Mouse (Mus musculus): Measurements from ENCODE around the gene Pard3. TPM values are rescaled to one million over a fixed set of nuclear protein-coding genes. Genes with fewer than 3 reads are reported as not detected.

Pard3 gene
- polyA plus RNA-seq, 1 experiment from 2014 or later, result 21.0 TPM

GRCm38 (mm10) chr8:127535192-127535845 is 471.6 kb downstream of the Pard3 start:
- no peak overlapping the region for H3K9ac ChIP-seq (ENCODE audit: low read length)
- ATAC-seq (ENCODE audit: insufficient read depth, low FRiP score), result no peak
- WGBS, result 76% methylated on average over 8 of the region's 8 CpGs
- no peaks in the 10 kb centered on the region for H3K4me1 ChIP-seq (ENCODE audit: control insufficient read depth, insufficient read depth, low read length)
- no peak overlapping the region for H3K27ac ChIP-seq (ENCODE audit: low read length)
- H3K4me2 ChIP-seq (ENCODE audit: low read depth, low read length), result no peak overlapping the region
- no peaks in the 10 kb centered on the region for H3K36me3 ChIP-seq (ENCODE audit: control insufficient read depth, insufficient read depth, low read length)
- H3K27me3 ChIP-seq (ENCODE audit: control insufficient read depth, insufficient read depth, low read length), result no peaks in the 10 kb centered on the region
- H3K4me3 ChIP-seq (replicated peaks; ENCODE audit: low read length), result no peak overlapping the region
- no peaks in the 10 kb centered on the region for H3K9me3 ChIP-seq (replicated peaks; ENCODE audit: control insufficient read depth, low read length)

GRCm38 (mm10) chr8:127535846-127536220 is 472.1 kb downstream of the Pard3 start:
- no peaks in the 10 kb centered on the region for H3K27me3 ChIP-seq (ENCODE audit: control insufficient read depth, insufficient read depth, low read length)
- no peak overlapping the region for H3K4me2 ChIP-seq (ENCODE audit: low read depth, low read length)
- no peak for ATAC-seq (ENCODE audit: insufficient read depth, low FRiP score)
- no peak overlapping the region for H3K9ac ChIP-seq (ENCODE audit: low read length)
- no peak overlapping the region for H3K27ac ChIP-seq (ENCODE audit: low read length)
- H3K4me1 ChIP-seq (ENCODE audit: control insufficient read depth, insufficient read depth, low read length), result no peaks in the 10 kb centered on the region
- no peaks in the 10 kb centered on the region for H3K36me3 ChIP-seq (ENCODE audit: control insufficient read depth, insufficient read depth, low read length)
- WGBS, result 90% methylated on average over 1 of the region's 1 CpGs
- H3K9me3 ChIP-seq (replicated peaks; ENCODE audit: control insufficient read depth, low read length), result no peaks in the 10 kb centered on the region
- H3K4me3 ChIP-seq (replicated peaks; ENCODE audit: low read length), result no peak overlapping the region

GRCm38 (mm10) chr8:127539803-127540202 is 476.1 kb downstream of the Pard3 start:
- WGBS, result 87% methylated on average over 3 of the region's 3 CpGs
- no peak for ATAC-seq (ENCODE audit: insufficient read depth, low FRiP score)
- Histone ChIP-seq H3K27ac (ENCODE audit: low read length) (no peak overlapping the region), H3K4me1 (ENCODE audit: control insufficient read depth, insufficient read depth, low read length) (no peaks in the 10 kb centered on the region; the same call in 1 of the 2 replicates), H3K27me3 (ENCODE audit: control insufficient read depth, insufficient read depth, low read length) (no peaks in the 10 kb centered on the region), H3K4me3 (replicated peaks; ENCODE audit: low read length) (no peak overlapping the region), H3K9me3 (replicated peaks; ENCODE audit: control insufficient read depth, low read length) (no peaks in the 10 kb centered on the region), H3K9ac (ENCODE audit: low read length) (no peak overlapping the region), H3K4me2 (ENCODE audit: low read depth, low read length) (no peak overlapping the region), H3K36me3 (ENCODE audit: control insufficient read depth, insufficient read depth, low read length) (no peaks in the 10 kb centered on the region)

- WGBS, result 86% methylated on average over 3 of the region's 3 CpGs
- Histone ChIP-seq H3K9me3 (replicated peaks; ENCODE audit: control insufficient read depth, low read length) (no peaks in the 10 kb centered on the region), H3K27ac (ENCODE audit: low read length) (no peak overlapping the region), H3K36me3 (ENCODE audit: control insufficient read depth, insufficient read depth, low read length) (no peaks in the 10 kb centered on the region), H3K4me1 (ENCODE audit: control insufficient read depth, insufficient read depth, low read length) (no peaks in the 10 kb centered on the region; the same call in 1 of the 2 replicates), H3K27me3 (ENCODE audit: control insufficient read depth, insufficient read depth, low read length) (no peaks in the 10 kb centered on the region), H3K9ac (ENCODE audit: low read length) (no peak overlapping the region), H3K4me3 (replicated peaks; ENCODE audit: low read length) (no peak overlapping the region), H3K4me2 (ENCODE audit: low read depth, low read length) (no peak overlapping the region)
- no peak for ATAC-seq (ENCODE audit: insufficient read depth, low FRiP score)
Observed at GRCm38 (mm10) chr8:127540273-127540672, 476.6 kb downstream of the Pard3 start.

- Histone ChIP-seq H3K27me3 (ENCODE audit: control insufficient read depth, insufficient read depth, low read length) (no peaks in the 10 kb centered on the region), H3K27ac (ENCODE audit: low read length) (no peak overlapping the region), H3K36me3 (ENCODE audit: control insufficient read depth, insufficient read depth, low read length) (no peaks in the 10 kb centered on the region), H3K4me2 (ENCODE audit: low read depth, low read length) (no peak overlapping the region), H3K4me1 (ENCODE audit: control insufficient read depth, insufficient read depth, low read length) (no peaks in the 10 kb centered on the region; the same call in 1 of the 2 replicates), H3K9me3 (replicated peaks; ENCODE audit: control insufficient read depth, low read length) (no peaks in the 10 kb centered on the region), H3K4me3 (replicated peaks; ENCODE audit: low read length) (no peak overlapping the region), H3K9ac (ENCODE audit: low read length) (no peak overlapping the region)
- peak; percentile 50; the same call in 1 of the 2 replicates for ATAC-seq (ENCODE audit: insufficient read depth, low FRiP score)
- 89% methylated on average over 2 of the region's 2 CpGs for WGBS
Observed at GRCm38 (mm10) chr8:127542162-127542561, 478.5 kb downstream of the Pard3 start.

- no peaks in the 10 kb centered on the region; the same call in 1 of the 2 replicates for H3K4me1 ChIP-seq (ENCODE audit: control insufficient read depth, insufficient read depth, low read length)
- H3K27me3 ChIP-seq (ENCODE audit: control insufficient read depth, insufficient read depth, low read length), result no peaks in the 10 kb centered on the region
- H3K4me2 ChIP-seq (ENCODE audit: low read depth, low read length), result no peak overlapping the region
- H3K36me3 ChIP-seq (ENCODE audit: control insufficient read depth, insufficient read depth, low read length), result no peaks in the 10 kb centered on the region
- H3K27ac ChIP-seq (ENCODE audit: low read length), result no peak overlapping the region
- no peak for ATAC-seq (ENCODE audit: insufficient read depth, low FRiP score)
- WGBS, result 57% methylated on average over 7 of the region's 7 CpGs
- no peak overlapping the region for H3K9ac ChIP-seq (ENCODE audit: low read length)
- no peaks in the 10 kb centered on the region for H3K9me3 ChIP-seq (replicated peaks; ENCODE audit: control insufficient read depth, low read length)
- H3K4me3 ChIP-seq (replicated peaks; ENCODE audit: low read length), result no peak overlapping the region
Observed at GRCm38 (mm10) chr8:127543676-127544075, 480.0 kb downstream of the Pard3 start.

- no peak overlapping the region for H3K4me2 ChIP-seq (ENCODE audit: low read depth, low read length)
- H3K27ac ChIP-seq (ENCODE audit: low read length), result no peak overlapping the region
- 61% methylated on average over 2 of the region's 2 CpGs for WGBS
- no peaks in the 10 kb centered on the region for H3K9me3 ChIP-seq (replicated peaks; ENCODE audit: control insufficient read depth, low read length)
- no peaks in the 10 kb centered on the region for H3K27me3 ChIP-seq (ENCODE audit: control insufficient read depth, insufficient read depth, low read length)
- H3K9ac ChIP-seq (ENCODE audit: low read length), result no peak overlapping the region
- ATAC-seq (ENCODE audit: insufficient read depth, low FRiP score), result no peak
- H3K4me3 ChIP-seq (replicated peaks; ENCODE audit: low read length), result no peak overlapping the region
- no peaks in the 10 kb centered on the region; the same call in 1 of the 2 replicates for H3K4me1 ChIP-seq (ENCODE audit: control insufficient read depth, insufficient read depth, low read length)
- no peaks in the 10 kb centered on the region for H3K36me3 ChIP-seq (ENCODE audit: control insufficient read depth, insufficient read depth, low read length)
Observed at GRCm38 (mm10) chr8:127546161-127546560, 482.5 kb downstream of the Pard3 start.

GRCm38 (mm10) chr8:127550928-127551327 is 487.2 kb downstream of the Pard3 start:
- Histone ChIP-seq H3K4me3 (replicated peaks; ENCODE audit: low read length) (no peak overlapping the region), H3K27me3 (ENCODE audit: control insufficient read depth, insufficient read depth, low read length) (no peaks in the 10 kb centered on the region), H3K36me3 (ENCODE audit: control insufficient read depth, insufficient read depth, low read length) (no peaks in the 10 kb centered on the region), H3K9ac (ENCODE audit: low read length) (no peak overlapping the region), H3K27ac (ENCODE audit: low read length) (no peak overlapping the region), H3K4me1 (ENCODE audit: control insufficient read depth, insufficient read depth, low read length) (no peaks in the 10 kb centered on the region), H3K9me3 (replicated peaks; ENCODE audit: control insufficient read depth, low read length) (no peaks in the 10 kb centered on the region), H3K4me2 (ENCODE audit: low read depth, low read length) (no peak overlapping the region)
- ATAC-seq (ENCODE audit: insufficient read depth, low FRiP score), result no peak
- WGBS, result 90% methylated on average over 4 of the region's 4 CpGs

GRCm38 (mm10) chr8:127552161-127552595 is 488.5 kb downstream of the Pard3 start:
- Histone ChIP-seq H3K4me1 (ENCODE audit: control insufficient read depth, insufficient read depth, low read length) (no peaks in the 10 kb centered on the region), H3K9me3 (replicated peaks; ENCODE audit: control insufficient read depth, low read length) (no peaks in the 10 kb centered on the region), H3K36me3 (ENCODE audit: control insufficient read depth, insufficient read depth, low read length) (no peaks in the 10 kb centered on the region), H3K9ac (ENCODE audit: low read length) (no peak overlapping the region), H3K27ac (ENCODE audit: low read length) (no peak overlapping the region), H3K4me2 (ENCODE audit: low read depth, low read length) (no peak overlapping the region), H3K27me3 (ENCODE audit: control insufficient read depth, insufficient read depth, low read length) (no peaks in the 10 kb centered on the region), H3K4me3 (replicated peaks; ENCODE audit: low read length) (no peak overlapping the region)
- 66% methylated on average over 11 of the region's 11 CpGs for WGBS
- ATAC-seq (ENCODE audit: insufficient read depth, low FRiP score), result no peak
